Mouse (Mus musculus): ENCODE data around the gene B4galnt2. TPM values are rescaled to one million over a fixed set of nuclear protein-coding genes. Genes with fewer than 3 reads are reported as not detected.
A peak's percentile ranks its signal among the peaks of the same experiment; 100 is the strongest.

Gene B4galnt2
- polyA plus RNA-seq, 1 experiment: 0.14 TPM

GRCm38 (mm10) chr11:95857716-95858527 is 56.8 kb downstream of the B4galnt2 start:
- Histone ChIP-seq H3K36me3 (ENCODE audit: control insufficient read depth, insufficient read depth) (no peaks in the 10 kb centered on the region), H3K79me2 (ENCODE audit: control insufficient read depth, insufficient read depth) (no peaks in the 10 kb centered on the region), H3K27me3 (ENCODE audit: control insufficient read depth, insufficient read depth, insufficient read length) (no peaks in the 10 kb centered on the region), H3K4me3 (peak overlapping the region; percentile 43), H3K4me2 (ENCODE audit: low read depth) (peak overlapping the region; percentile 95), H3ac (ENCODE audit: control insufficient read depth, insufficient read length) (no peak overlapping the region)
- TF ChIP-seq USF1 (IDR thresholded peaks at IDR 0.05; ENCODE audit: low read depth) (no peak), CEBPB (IDR thresholded peaks at IDR 0.05; ENCODE audit: insufficient read depth, poor library complexity, severe bottlenecking) (no peak), MYOD1 (IDR thresholded peaks at IDR 0.05; ENCODE audit: control insufficient read depth in 1 of 3, insufficient read length in 2 of 3, low read depth in 2 of 3) (no peak), TCF12 (IDR thresholded peaks at IDR 0.05; ENCODE audit: insufficient read depth, poor library complexity, severe bottlenecking) (no peak), MAX (IDR thresholded peaks at IDR 0.05; ENCODE audit: low read depth) (no peak), SRF (IDR thresholded peaks at IDR 0.05; ENCODE audit: control insufficient read depth, insufficient read length, low read depth) (no peak), POLR2A (IDR thresholded peaks at IDR 0.05; ENCODE audit: insufficient read length, low read depth) (no peak), POLR2AphosphoS2 (IDR thresholded peaks at IDR 0.05; ENCODE audit: insufficient read length, low read depth) (no peak), E2F4 (IDR thresholded peaks at IDR 0.05; ENCODE audit: insufficient read depth) (no peak), REST (IDR thresholded peaks at IDR 0.05; ENCODE audit: insufficient read depth, insufficient read length) (no peak), MYOG (IDR thresholded peaks at IDR 0.05; ENCODE audit: control insufficient read depth in 1 of 3, insufficient read depth in 1 of 3, insufficient read length in 2 of 3, low read depth in 2 of 3) (no peak), TCF3 (IDR thresholded peaks at IDR 0.05; ENCODE audit: insufficient read length, low read depth) (no peak)

GRCm38 (mm10) chr11:95857306-95857705 is 57.4 kb downstream of the B4galnt2 start:
- Histone ChIP-seq H3K4me2 (ENCODE audit: low read depth) (no peak overlapping the region), H3ac (ENCODE audit: control insufficient read depth, insufficient read length) (no peak overlapping the region), H3K27me3 (ENCODE audit: control insufficient read depth, insufficient read depth, insufficient read length) (no peaks in the 10 kb centered on the region), H3K4me3 (no peak overlapping the region), H3K36me3 (ENCODE audit: control insufficient read depth, insufficient read depth) (no peaks in the 10 kb centered on the region), H3K79me2 (ENCODE audit: control insufficient read depth, insufficient read depth) (no peaks in the 10 kb centered on the region)
- TF ChIP-seq MAX (IDR thresholded peaks at IDR 0.05; ENCODE audit: low read depth) (no peak), POLR2A (IDR thresholded peaks at IDR 0.05; ENCODE audit: insufficient read length, low read depth) (no peak)

- H3K4me2 ChIP-seq (ENCODE audit: low read depth): no peak overlapping the region
- H3K27me3 ChIP-seq (ENCODE audit: control insufficient read depth, insufficient read depth, insufficient read length): no peaks in the 10 kb centered on the region
- H3K4me3 ChIP-seq: no peak overlapping the region
- TF ChIP-seq MYOG (IDR thresholded peaks at IDR 0.05; ENCODE audit: control insufficient read depth in 1 of 3, insufficient read depth in 1 of 3, insufficient read length in 2 of 3, low read depth in 2 of 3) (no peak), CEBPB (IDR thresholded peaks at IDR 0.05; ENCODE audit: insufficient read depth, poor library complexity, severe bottlenecking) (no peak), TCF12 (IDR thresholded peaks at IDR 0.05; ENCODE audit: insufficient read depth, poor library complexity, severe bottlenecking) (no peak), REST (IDR thresholded peaks at IDR 0.05; ENCODE audit: insufficient read depth, insufficient read length) (no peak), TCF3 (IDR thresholded peaks at IDR 0.05; ENCODE audit: insufficient read length, low read depth) (no peak), E2F4 (IDR thresholded peaks at IDR 0.05; ENCODE audit: insufficient read depth) (no peak), USF1 (IDR thresholded peaks at IDR 0.05; ENCODE audit: low read depth) (no peak), MAX (IDR thresholded peaks at IDR 0.05; ENCODE audit: low read depth) (no peak), MYOD1 (IDR thresholded peaks at IDR 0.05; ENCODE audit: control insufficient read depth in 1 of 3, insufficient read length in 2 of 3, low read depth in 2 of 3) (no peak), POLR2A (IDR thresholded peaks at IDR 0.05; ENCODE audit: insufficient read length, low read depth) (no peak), SRF (IDR thresholded peaks at IDR 0.05; ENCODE audit: control insufficient read depth, insufficient read length, low read depth) (no peak), POLR2AphosphoS2 (IDR thresholded peaks at IDR 0.05; ENCODE audit: insufficient read length, low read depth) (no peak)
- H3ac ChIP-seq (ENCODE audit: control insufficient read depth, insufficient read length): no peak overlapping the region
- H3K79me2 ChIP-seq (ENCODE audit: control insufficient read depth, insufficient read depth): no peaks in the 10 kb centered on the region
- H3K36me3 ChIP-seq (ENCODE audit: control insufficient read depth, insufficient read depth): no peaks in the 10 kb centered on the region
Measured at GRCm38 (mm10) chr11:95853684-95854083, 61.0 kb downstream of the B4galnt2 start.

GRCm38 (mm10) chr11:95850898-95851297 is 63.8 kb downstream of the B4galnt2 start:
- no peak overlapping the region for H3K4me2 ChIP-seq (ENCODE audit: low read depth)
- H3K4me3 ChIP-seq: no peak overlapping the region
- TF ChIP-seq E2F4 (IDR thresholded peaks at IDR 0.05; ENCODE audit: insufficient read depth): no peak
- TF ChIP-seq CEBPB (IDR thresholded peaks at IDR 0.05; ENCODE audit: insufficient read depth, poor library complexity, severe bottlenecking): no peak
- TF ChIP-seq POLR2A (IDR thresholded peaks at IDR 0.05; ENCODE audit: insufficient read length, low read depth): no peak
- no peak for TF ChIP-seq USF1 (IDR thresholded peaks at IDR 0.05; ENCODE audit: low read depth)
- no peak for TF ChIP-seq MYOD1 (IDR thresholded peaks at IDR 0.05; ENCODE audit: control insufficient read depth in 1 of 3, insufficient read length in 2 of 3, low read depth in 2 of 3)
- no peak for TF ChIP-seq TCF12 (IDR thresholded peaks at IDR 0.05; ENCODE audit: insufficient read depth, poor library complexity, severe bottlenecking)
- no peak for TF ChIP-seq POLR2AphosphoS2 (IDR thresholded peaks at IDR 0.05; ENCODE audit: insufficient read length, low read depth)
- TF ChIP-seq MAX (IDR thresholded peaks at IDR 0.05; ENCODE audit: low read depth): no peak
- no peak for TF ChIP-seq MYOG (IDR thresholded peaks at IDR 0.05; ENCODE audit: control insufficient read depth in 1 of 3, insufficient read depth in 1 of 3, insufficient read length in 2 of 3, low read depth in 2 of 3)
- TF ChIP-seq REST (IDR thresholded peaks at IDR 0.05; ENCODE audit: insufficient read depth, insufficient read length): no peak
- TF ChIP-seq SRF (IDR thresholded peaks at IDR 0.05; ENCODE audit: control insufficient read depth, insufficient read length, low read depth): no peak
- TF ChIP-seq TCF3 (IDR thresholded peaks at IDR 0.05; ENCODE audit: insufficient read length, low read depth): no peak
- H3ac ChIP-seq (ENCODE audit: control insufficient read depth, insufficient read length): no peak overlapping the region
- no peaks in the 10 kb centered on the region for H3K79me2 ChIP-seq (ENCODE audit: control insufficient read depth, insufficient read depth)
- no peaks in the 10 kb centered on the region for H3K36me3 ChIP-seq (ENCODE audit: control insufficient read depth, insufficient read depth)
- no peaks in the 10 kb centered on the region for H3K27me3 ChIP-seq (ENCODE audit: control insufficient read depth, insufficient read depth, insufficient read length)

Data from myocyte (in vitro differentiated cells).